Mouse (Mus musculus) bone marrow macrophage, adult 2 months (primary cell): ENCODE results near the gene Mfng. TPM values are rescaled to one million over a fixed set of nuclear protein-coding genes. Genes with fewer than 3 reads are reported as not detected.

Experiments used
- H3K27ac ChIP-seq: 2 replicates; pipeline ENCODE4 v1.5.1; 2012; ENCODE audit warnings: low read depth, low read length; ENCODE audit not compliant: insufficient read depth
- H3K4me1 ChIP-seq: 2 replicates; pipeline ENCODE4 v1.6.1; 2012; ENCODE audit warnings: low read length; ENCODE audit not compliant: control insufficient read depth, insufficient read depth
- H3K4me3 ChIP-seq: 2 replicates; pipeline ENCODE4 v1.5.1; 2012; ENCODE audit warnings: mild to moderate bottlenecking, low read length, moderate library complexity; ENCODE audit not compliant: insufficient read depth
- CTCF ChIP-seq: IDR thresholded peaks from 2 replicates; pipeline ENCODE4 v1.5.1; 2012; ENCODE audit warnings: low read depth, mild to moderate bottlenecking, low read length, moderate library complexity
- POLR2A ChIP-seq: IDR thresholded peaks from 2 replicates; pipeline ENCODE4 v1.6.1; 2012; ENCODE audit warnings: mild to moderate bottlenecking, low read depth, low read length, borderline replicate concordance
- polyA plus RNA-seq: library from polyadenylated mRNA; stranded (reverse); fragments of >200 nt; gene quantifications from 2 replicates; pipeline ENCODE4 v1.2.4, GENCODE M21; 2012; ENCODE audit not compliant: missing spikeins, insufficient read depth, insufficient read length

Gene Mfng
- polyA plus RNA-seq, 1 experiment, result 16.2 TPM

GRCm38 (mm10) chr15:78740662-78741061, 32.6 kb downstream of the Mfng start:
- Histone ChIP-seq H3K4me3 (no peak overlapping the region), H3K4me1 (0 out of 2 replicates have a peak, but pooled peaks cover 2% of the 10 kb centered on the region), H3K27ac (no peak overlapping the region)
- TF ChIP-seq CTCF (no peak), POLR2A (no peak)

- TF ChIP-seq POLR2A (no peak), CTCF (no peak)
- Histone ChIP-seq H3K27ac (no peak overlapping the region), H3K4me3 (no peak overlapping the region), H3K4me1 (0 out of 2 replicates have a peak, but pooled peaks cover 2% of the 10 kb centered on the region)
Observed at GRCm38 (mm10) chr15:78737146-78737545, 36.1 kb downstream of the Mfng start.

GRCm38 (mm10) chr15:78736681-78737100, 36.6 kb downstream of the Mfng start:
- 0 out of 2 replicates have a peak, but pooled peaks cover 2% of the 10 kb centered on the region for H3K4me1 ChIP-seq
- H3K27ac ChIP-seq, result no peak overlapping the region
- no peak for TF ChIP-seq CTCF
- no peak for TF ChIP-seq POLR2A
- no peak overlapping the region for H3K4me3 ChIP-seq

GRCm38 (mm10) chr15:78736181-78736579, 37.1 kb downstream of the Mfng start:
- H3K27ac ChIP-seq, result no peak overlapping the region
- TF ChIP-seq CTCF (no peak), POLR2A (no peak)
- H3K4me1 ChIP-seq, result 0 out of 2 replicates have a peak, but pooled peaks cover 2% of the 10 kb centered on the region
- no peak overlapping the region for H3K4me3 ChIP-seq

GRCm38 (mm10) chr15:78735431-78736180, 37.7 kb downstream of the Mfng start:
- TF ChIP-seq POLR2A (no peak), CTCF (no peak)
- Histone ChIP-seq H3K4me1 (no peaks in the 10 kb centered on the region), H3K27ac (no peak overlapping the region), H3K4me3 (no peak overlapping the region)

GRCm38 (mm10) chr15:78731830-78732229, 41.4 kb downstream of the Mfng start:
- TF ChIP-seq CTCF (no peak), POLR2A (no peak)
- H3K4me3 ChIP-seq, result no peak overlapping the region
- no peaks in the 10 kb centered on the region for H3K4me1 ChIP-seq
- no peak overlapping the region for H3K27ac ChIP-seq

GRCm38 (mm10) chr15:78730315-78731049, 42.8 kb downstream of the Mfng start:
- no peak for TF ChIP-seq CTCF
- TF ChIP-seq POLR2A, result no peak
- Histone ChIP-seq H3K4me1 (no peaks in the 10 kb centered on the region), H3K4me3 (no peak overlapping the region), H3K27ac (no peak overlapping the region)

GRCm38 (mm10) chr15:78726697-78727096, 46.6 kb downstream of the Mfng start:
- Histone ChIP-seq H3K27ac (no peak overlapping the region), H3K4me1 (no peaks in the 10 kb centered on the region), H3K4me3 (no peak overlapping the region)
- no peak for TF ChIP-seq POLR2A

- Histone ChIP-seq H3K4me3 (no peak overlapping the region), H3K4me1 (peaks cover 7% of the 10 kb centered on the region), H3K27ac (no peak overlapping the region)
- TF ChIP-seq POLR2A (no peak), CTCF (no peak)
Observed at GRCm38 (mm10) chr15:78720532-78720931, 52.7 kb downstream of the Mfng start.

GRCm38 (mm10) chr15:78720094-78720493, 53.2 kb downstream of the Mfng start:
- Histone ChIP-seq H3K4me3 (no peak overlapping the region), H3K27ac (no peak overlapping the region), H3K4me1 (peaks cover 7% of the 10 kb centered on the region)
- TF ChIP-seq POLR2A, result no peak
- peak; percentile 39; the same call in 1 of the 2 replicates for TF ChIP-seq CTCF
